Mouse (Mus musculus) cortical plate, adult 2 months (tissue): ENCODE results near the gene Rps15a.

Experiments used
- CTCF ChIP-seq: fragments of 200-500 bp; IDR thresholded peaks from 2 replicates; pipeline ENCODE4 v1.5.1; 2011; ENCODE audit warnings: mild to moderate bottlenecking, control low read depth, low read length; ENCODE audit not compliant: insufficient read depth; ENCODE audit errors: extremely low read depth
- POLR2A ChIP-seq: fragments of 200-500 bp; IDR thresholded peaks from 2 replicates; pipeline ENCODE4 v1.6.1; 2011; ENCODE audit warnings: mild to moderate bottlenecking, low read length, control low read depth; ENCODE audit not compliant: insufficient read depth; ENCODE audit errors: extremely low read depth

DNA sequence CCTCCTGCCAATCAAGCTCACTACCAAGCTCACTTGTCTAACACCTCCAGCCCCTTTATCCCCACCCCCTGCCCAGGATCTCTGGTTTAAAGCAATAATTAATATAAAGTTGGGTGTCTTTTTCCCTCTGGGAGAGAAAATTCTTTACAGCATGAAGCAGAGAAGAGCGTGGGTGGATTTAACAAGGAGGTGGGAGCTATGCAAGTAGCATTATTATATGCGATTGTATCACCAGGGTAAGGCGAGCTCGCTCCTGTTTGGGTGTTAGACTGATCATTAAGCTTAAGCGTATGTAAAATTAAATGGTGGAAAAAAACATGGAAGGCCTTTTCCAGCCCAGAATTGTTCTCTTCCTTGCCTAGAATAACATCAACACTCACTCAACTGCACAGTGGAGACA lies 48.7 kb downstream of the Rps15a start:
- TF ChIP-seq POLR2A (no peak), CTCF (no peak)
